Mouse (Mus musculus): ENCODE measurements around the gene Gm19668.

GRCm38 (mm10) chr10:77798921-77799508 lies at the start of gene Gm19668:
- TF ChIP-seq CTCF (IDR thresholded peaks at IDR 0.05; ENCODE audit: low read depth) (no peak), EP300 (IDR thresholded peaks at IDR 0.05; ENCODE audit: low read depth) (no peak)
